Mouse (Mus musculus): ENCODE measurements around the gene Irf8. TPM values are rescaled to one million over a fixed set of nuclear protein-coding genes. Genes with fewer than 3 reads are reported as not detected.

The Irf8 gene
- 7.1 and 7.9 TPM in 2 replicates for polyA plus RNA-seq (2015; fragmentation: Nextera tagmentation; extraction: Ambion mirVana)

DNA sequence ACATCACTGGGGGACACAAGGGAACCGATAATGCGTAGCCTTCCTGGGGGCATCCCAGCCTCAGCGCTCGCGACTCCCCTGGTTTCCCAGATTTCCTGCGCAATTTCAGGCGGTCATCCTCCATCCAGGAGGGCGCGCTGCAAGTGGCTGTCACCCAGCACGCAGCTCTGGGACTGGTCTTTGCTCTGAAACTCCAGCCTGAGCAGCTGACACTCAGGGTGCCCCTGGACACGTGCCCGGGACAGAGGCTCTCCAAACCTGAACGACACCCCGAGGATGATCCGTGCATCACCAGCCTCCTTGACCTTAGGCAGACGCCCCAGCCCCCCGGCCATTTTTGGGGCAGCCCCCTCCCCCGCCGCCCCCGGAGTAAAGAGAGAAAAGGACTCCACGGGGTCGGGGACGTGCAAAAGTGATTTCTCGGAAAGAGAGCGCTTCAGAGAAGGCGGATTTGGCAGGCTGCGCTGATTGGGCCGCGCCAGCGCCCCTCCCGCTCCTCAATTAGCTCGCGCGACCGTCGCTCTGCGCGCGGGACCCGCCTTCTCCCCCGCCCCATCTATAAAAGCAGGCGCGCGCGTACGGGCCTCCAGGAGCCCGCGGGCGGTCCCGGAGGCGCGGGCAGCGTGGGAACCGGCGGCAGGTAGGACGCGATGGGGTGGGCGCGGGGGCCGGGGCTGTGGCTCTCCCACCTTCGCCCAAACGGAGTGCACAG is at the start of gene Irf8:
TSS of gene Irf8 (plus strand) at position 589 of the 712 bp plus-strand sequence.
- peak; percentile 69; the same call in 1 of the 2 replicates for ATAC-seq (ENCODE audit: extremely low read depth, insufficient number of reproducible peaks, low FRiP score, low TSS enrichment)
- H3K9me3 ChIP-seq, result no peaks in the 10 kb centered on the region
- H3K9ac ChIP-seq, result peak within 1 kb of the TSS; percentile 79
- under 1% methylated on average over 61 of the region's 62 CpGs for WGBS
- no peak within 1 kb of the TSS for H3K27ac ChIP-seq (replicated peaks)
- H3K4me1 ChIP-seq, result peaks cover 9% of the 10 kb centered on the region
- H3K4me2 ChIP-seq, result peak within 1 kb of the TSS; percentile 95
- H3K27me3 ChIP-seq (replicated peaks), result peaks cover 86% of the 10 kb centered on the region
- no peaks in the 10 kb centered on the region for H3K36me3 ChIP-seq
- H3K4me3 ChIP-seq, result peak within 1 kb of the TSS; percentile 60

DNA sequence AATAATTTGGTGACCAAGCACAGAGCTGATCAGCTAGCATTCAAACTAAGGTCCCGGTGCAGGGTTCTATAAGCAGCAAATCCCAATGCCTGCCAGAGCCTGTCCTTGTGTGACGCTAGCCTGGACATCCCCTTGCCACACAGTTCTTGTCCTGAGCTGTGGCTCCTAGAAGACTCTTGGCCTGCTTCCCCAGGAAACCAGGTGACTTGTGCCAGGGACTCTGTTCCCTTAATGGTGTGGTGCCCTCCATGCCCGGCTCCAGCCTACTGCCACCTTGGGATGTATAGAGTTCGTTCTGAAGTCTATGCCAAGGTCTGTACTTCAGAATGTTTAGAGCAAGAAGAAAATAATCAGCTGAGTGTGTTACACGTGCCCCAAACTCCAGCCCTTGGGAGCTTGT is 49.6 kb upstream of the Irf8 start:
- H3K27me3 ChIP-seq (replicated peaks), result peaks cover 52% of the 10 kb centered on the region
- 76% methylated on average over 5 of the region's 5 CpGs for WGBS
- ATAC-seq (ENCODE audit: extremely low read depth, insufficient number of reproducible peaks, low FRiP score, low TSS enrichment), result no peak
- no peaks in the 10 kb centered on the region for H3K4me1 ChIP-seq
- H3K4me2 ChIP-seq, result no peak overlapping the region
- no peak overlapping the region for H3K27ac ChIP-seq (replicated peaks)
- no peak overlapping the region for H3K4me3 ChIP-seq
- no peaks in the 10 kb centered on the region for H3K9me3 ChIP-seq
- H3K9ac ChIP-seq, result no peak overlapping the region
- no peaks in the 10 kb centered on the region for H3K36me3 ChIP-seq

DNA sequence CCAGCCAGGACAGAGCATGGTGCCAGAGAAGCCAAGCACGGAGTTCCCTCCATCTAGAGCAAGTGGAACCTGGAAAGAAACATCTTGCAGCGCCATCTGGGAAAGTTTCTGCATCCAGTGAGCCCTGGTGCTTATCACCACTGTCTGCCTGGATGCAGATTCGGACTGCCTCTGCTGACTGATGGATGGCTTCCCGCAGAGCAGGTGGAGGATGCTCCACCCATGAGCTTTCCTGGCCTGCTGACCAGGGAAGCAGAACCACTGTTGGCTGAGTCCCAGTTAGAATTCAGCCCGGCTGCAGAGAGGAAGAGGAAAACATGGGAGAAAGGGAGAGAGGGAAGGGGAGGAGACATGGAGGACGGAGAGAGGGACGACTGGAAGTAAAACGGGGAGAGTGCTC is 48.4 kb upstream of the Irf8 start:
- Histone ChIP-seq H3K4me2 (no peak overlapping the region), H3K27ac (replicated peaks) (no peak overlapping the region), H3K9me3 (no peaks in the 10 kb centered on the region), H3K36me3 (no peaks in the 10 kb centered on the region), H3K27me3 (replicated peaks) (peaks cover 48% of the 10 kb centered on the region), H3K9ac (no peak overlapping the region), H3K4me3 (no peak overlapping the region), H3K4me1 (no peaks in the 10 kb centered on the region)
- ATAC-seq (ENCODE audit: extremely low read depth, insufficient number of reproducible peaks, low FRiP score, low TSS enrichment), result no peak
- 57% methylated on average over 8 of the region's 8 CpGs for WGBS

DNA sequence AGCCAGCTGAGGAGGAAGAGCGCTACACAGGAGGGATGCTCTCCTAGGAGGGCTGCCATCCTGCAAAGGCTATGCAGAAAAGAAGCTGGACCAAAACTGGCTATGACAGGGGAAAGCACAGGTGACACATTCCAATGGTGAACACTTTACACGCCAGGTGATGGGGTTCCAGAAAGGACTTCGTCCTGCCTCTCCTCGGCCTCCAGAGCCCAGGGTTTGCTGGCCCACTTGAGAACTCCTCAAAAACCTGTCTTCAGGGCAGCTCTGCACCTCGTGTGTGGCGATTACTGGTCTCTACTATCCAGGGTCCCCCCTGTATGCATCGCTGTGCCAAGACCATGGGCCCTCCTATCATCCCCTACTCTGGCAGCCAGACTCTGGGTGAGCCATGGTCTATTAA is 47.6 kb upstream of the Irf8 start:
- 81% methylated on average over 7 of the region's 7 CpGs for WGBS
- no peak overlapping the region for H3K4me3 ChIP-seq
- H3K9ac ChIP-seq, result no peak overlapping the region
- no peak for ATAC-seq (ENCODE audit: extremely low read depth, insufficient number of reproducible peaks, low FRiP score, low TSS enrichment)
- no peaks in the 10 kb centered on the region for H3K36me3 ChIP-seq
- H3K4me1 ChIP-seq, result no peaks in the 10 kb centered on the region
- no peaks in the 10 kb centered on the region for H3K9me3 ChIP-seq
- H3K27ac ChIP-seq (replicated peaks), result no peak overlapping the region
- no peak overlapping the region for H3K4me2 ChIP-seq
- peaks cover 44% of the 10 kb centered on the region for H3K27me3 ChIP-seq (replicated peaks)

DNA sequence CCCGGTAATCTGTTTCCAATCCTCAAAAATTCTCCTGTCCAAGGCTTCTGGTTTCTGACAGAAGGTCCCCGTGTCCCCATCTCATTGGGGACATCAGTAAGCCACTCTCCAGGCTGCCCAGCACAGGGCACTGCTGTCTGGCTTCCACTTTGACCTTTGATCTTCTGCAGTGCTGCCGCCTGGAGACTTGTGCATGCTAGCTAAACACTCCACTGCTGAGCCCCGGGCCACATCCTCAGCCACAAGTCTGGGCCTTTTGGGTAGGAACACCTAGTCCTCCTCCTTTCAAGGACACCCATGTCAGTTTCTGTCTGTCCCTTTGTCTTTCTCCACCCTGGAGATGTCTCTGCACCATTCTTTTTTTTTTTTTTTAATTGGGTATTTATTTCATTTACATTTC is 43.2 kb upstream of the Irf8 start:
- WGBS, result 55% methylated on average over 4 of the region's 4 CpGs
- ATAC-seq (ENCODE audit: extremely low read depth, insufficient number of reproducible peaks, low FRiP score, low TSS enrichment), result no peak
- no peak overlapping the region for H3K9ac ChIP-seq

DNA sequence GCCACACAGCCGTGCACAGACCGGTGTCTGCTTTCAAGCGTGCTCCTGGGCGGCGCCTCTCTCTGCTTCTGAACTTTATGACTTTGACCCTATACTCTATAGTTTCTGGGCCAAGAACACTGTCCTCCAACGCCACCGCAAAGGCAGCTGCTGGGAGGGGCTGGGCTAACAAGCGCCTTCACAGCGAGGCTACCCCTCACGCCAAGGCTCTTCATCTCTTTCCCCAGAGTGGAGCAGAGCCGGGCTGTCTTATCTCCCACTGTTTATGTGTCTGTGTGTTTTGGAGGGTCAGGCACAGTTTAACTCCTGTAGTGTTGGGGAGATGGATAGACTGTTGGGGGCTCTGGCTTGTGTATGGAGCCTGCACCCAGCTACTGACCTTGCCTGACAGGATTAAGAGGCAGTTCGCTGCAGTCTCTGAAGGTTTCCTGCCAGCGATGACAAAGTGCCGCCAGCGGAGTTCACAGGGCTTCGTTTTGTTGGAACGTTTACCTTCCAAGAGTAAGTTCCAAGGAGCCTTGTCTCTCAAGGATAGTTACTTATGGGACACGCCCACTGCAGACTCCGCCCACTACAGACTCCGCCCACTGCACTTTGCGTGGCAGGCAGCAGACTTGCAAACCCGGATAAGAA is 42.2 kb upstream of the Irf8 start:
- Histone ChIP-seq H3K27ac (replicated peaks) (no peak overlapping the region; the same call in 1 of the 2 replicates), H3K36me3 (no peaks in the 10 kb centered on the region), H3K9ac (0 out of 2 replicates have a peak overlapping the region, but pooled peaks have one; percentile 16), H3K27me3 (replicated peaks) (peaks cover 33% of the 10 kb centered on the region), H3K4me3 (peak overlapping the region; percentile 18; the same call in 1 of the 2 replicates), H3K4me2 (peak overlapping the region; percentile 48), H3K9me3 (peaks cover 6% of the 10 kb centered on the region; the same call in 1 of the 2 replicates), H3K4me1 (peaks cover 37% of the 10 kb centered on the region)
- WGBS, result 25% methylated on average over 22 of the region's 22 CpGs
- ATAC-seq (ENCODE audit: extremely low read depth, insufficient number of reproducible peaks, low FRiP score, low TSS enrichment), result peak; percentile 21; the same call in 1 of the 2 replicates

More for the DNA sequence above, 43.2 kb upstream of the Irf8 start:
- Histone ChIP-seq H3K9me3 (peaks cover under 1% of the 10 kb centered on the region; the same call in 1 of the 2 replicates), H3K4me3 (no peak overlapping the region), H3K27ac (replicated peaks) (no peak overlapping the region), H3K4me2 (no peak overlapping the region), H3K36me3 (no peaks in the 10 kb centered on the region), H3K4me1 (peaks cover 31% of the 10 kb centered on the region), H3K27me3 (replicated peaks) (peaks cover 43% of the 10 kb centered on the region)

DNA sequence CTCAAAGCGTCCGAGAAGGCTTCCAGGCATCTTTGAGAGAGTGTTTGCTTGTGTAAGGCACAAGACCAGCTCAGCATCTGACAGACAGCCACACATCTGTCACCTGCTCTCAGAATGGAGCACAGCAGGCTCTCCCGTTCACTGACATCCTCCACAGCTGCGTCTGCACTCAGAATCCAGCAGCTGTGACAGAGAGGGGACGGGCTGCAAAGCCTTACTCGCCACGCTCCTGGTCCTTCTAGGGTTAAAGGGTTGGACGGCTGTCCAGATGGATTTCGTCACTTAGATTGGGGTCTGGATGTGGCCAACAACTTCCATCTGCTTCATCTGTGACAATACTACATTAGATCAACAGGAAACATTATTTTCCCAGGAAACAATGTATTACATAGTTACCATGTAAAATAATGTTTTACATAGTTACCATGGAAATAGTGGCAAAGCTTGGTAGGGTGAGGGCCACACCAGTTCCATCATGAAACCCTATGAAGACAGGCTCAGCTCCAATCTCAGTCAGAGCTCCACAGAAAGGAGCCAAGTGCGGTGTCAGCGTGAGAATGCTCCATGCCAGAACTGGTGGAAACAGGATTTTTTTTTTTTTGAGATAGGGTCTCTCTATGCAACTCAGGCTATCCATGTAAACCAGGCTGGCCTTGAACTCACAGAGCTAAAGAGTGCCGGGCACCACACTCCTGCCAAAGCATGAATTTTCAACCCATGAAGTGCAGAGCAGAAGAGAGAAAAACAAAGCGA is 39.6 kb upstream of the Irf8 start:
- 30% methylated on average over 13 of the region's 13 CpGs for WGBS
- H3K4me3 ChIP-seq, result no peak overlapping the region
- no peaks in the 10 kb centered on the region for H3K36me3 ChIP-seq
- H3K9me3 ChIP-seq, result peaks cover 6% of the 10 kb centered on the region; the same call in 1 of the 2 replicates
- no peak overlapping the region for H3K9ac ChIP-seq
- H3K27me3 ChIP-seq (replicated peaks), result peaks cover 21% of the 10 kb centered on the region; the same call in 1 of the 2 replicates
- no peak overlapping the region for H3K4me2 ChIP-seq
- H3K4me1 ChIP-seq, result peaks cover 47% of the 10 kb centered on the region
- ATAC-seq (ENCODE audit: extremely low read depth, insufficient number of reproducible peaks, low FRiP score, low TSS enrichment), result no peak
- peak overlapping the region; percentile 73 for H3K27ac ChIP-seq (replicated peaks)

DNA sequence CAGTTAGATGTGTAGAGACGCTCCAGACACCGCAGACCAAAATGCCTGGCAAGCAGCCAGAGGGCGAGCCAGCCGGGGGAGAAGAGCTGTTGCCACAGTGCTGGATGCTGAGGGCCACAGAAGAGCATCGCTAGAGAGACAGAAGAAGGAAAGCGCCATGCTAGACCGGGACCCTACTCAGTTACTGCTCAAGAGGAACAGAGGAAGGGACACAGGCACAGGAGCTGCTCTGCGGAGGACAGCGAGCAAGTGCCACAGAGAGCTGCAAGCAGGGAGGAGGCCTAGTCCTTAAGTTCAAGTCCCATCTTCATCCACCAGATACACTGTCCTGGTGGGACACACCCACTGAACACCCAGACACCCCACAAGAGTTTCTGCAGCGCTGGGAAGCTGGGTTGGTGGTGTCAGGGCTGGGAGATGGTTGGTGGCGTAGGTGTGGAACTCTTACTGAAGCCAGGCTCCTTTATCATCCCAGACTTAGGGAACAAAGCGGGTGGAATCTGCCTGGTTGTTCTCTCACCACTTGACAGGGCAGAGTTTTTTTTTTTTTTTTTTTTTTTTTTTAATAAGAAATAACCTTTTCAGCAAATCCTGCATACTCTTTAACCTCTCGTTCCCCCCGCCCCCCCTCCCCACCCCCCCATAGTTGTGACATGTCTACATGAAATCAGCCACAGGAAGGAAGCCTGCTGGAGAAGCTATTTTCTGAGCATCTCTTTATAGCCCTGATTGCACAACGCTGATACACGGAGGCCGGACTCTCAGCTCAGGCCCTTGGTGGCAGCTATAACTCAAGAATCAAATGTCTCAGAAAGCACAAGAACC is 38.8 kb upstream of the Irf8 start:
- peaks cover 29% of the 10 kb centered on the region; the same call in 1 of the 2 replicates for H3K27me3 ChIP-seq (replicated peaks)
- no peak overlapping the region for H3K9ac ChIP-seq
- H3K4me1 ChIP-seq, result peaks cover 47% of the 10 kb centered on the region
- WGBS, result 53% methylated on average over 16 of the region's 17 CpGs
- no peak overlapping the region for H3K4me3 ChIP-seq
- H3K36me3 ChIP-seq, result no peaks in the 10 kb centered on the region
- peaks cover 6% of the 10 kb centered on the region; the same call in 1 of the 2 replicates for H3K9me3 ChIP-seq
- no peak overlapping the region for H3K4me2 ChIP-seq
- no peak for ATAC-seq (ENCODE audit: extremely low read depth, insufficient number of reproducible peaks, low FRiP score, low TSS enrichment)
- H3K27ac ChIP-seq (replicated peaks), result peak overlapping the region; percentile 73

DNA sequence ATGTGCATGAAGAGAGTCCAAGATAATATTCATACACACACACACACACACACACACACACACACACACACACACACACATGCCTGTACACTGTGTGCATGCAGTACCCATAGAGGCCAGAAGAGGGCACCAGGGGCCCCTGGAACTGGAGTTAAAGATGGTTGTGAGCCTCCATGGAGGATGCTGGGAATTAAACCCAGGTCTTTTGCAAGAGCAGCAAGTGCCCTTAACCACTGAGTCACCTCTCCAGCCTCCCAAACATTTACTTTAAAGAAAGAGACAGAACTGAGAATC is 38.2 kb upstream of the Irf8 start:
- H3K9me3 ChIP-seq, result peaks cover 6% of the 10 kb centered on the region; the same call in 1 of the 2 replicates
- peaks cover 29% of the 10 kb centered on the region; the same call in 1 of the 2 replicates for H3K27me3 ChIP-seq (replicated peaks)
- peaks cover 47% of the 10 kb centered on the region for H3K4me1 ChIP-seq
- no peak overlapping the region for H3K4me2 ChIP-seq
- no peaks in the 10 kb centered on the region for H3K36me3 ChIP-seq
- H3K4me3 ChIP-seq, result no peak overlapping the region
- H3K27ac ChIP-seq (replicated peaks), result peak overlapping the region; percentile 71; the same call in 1 of the 2 replicates
- no peak overlapping the region for H3K9ac ChIP-seq
- ATAC-seq (ENCODE audit: extremely low read depth, insufficient number of reproducible peaks, low FRiP score, low TSS enrichment), result no peak

DNA sequence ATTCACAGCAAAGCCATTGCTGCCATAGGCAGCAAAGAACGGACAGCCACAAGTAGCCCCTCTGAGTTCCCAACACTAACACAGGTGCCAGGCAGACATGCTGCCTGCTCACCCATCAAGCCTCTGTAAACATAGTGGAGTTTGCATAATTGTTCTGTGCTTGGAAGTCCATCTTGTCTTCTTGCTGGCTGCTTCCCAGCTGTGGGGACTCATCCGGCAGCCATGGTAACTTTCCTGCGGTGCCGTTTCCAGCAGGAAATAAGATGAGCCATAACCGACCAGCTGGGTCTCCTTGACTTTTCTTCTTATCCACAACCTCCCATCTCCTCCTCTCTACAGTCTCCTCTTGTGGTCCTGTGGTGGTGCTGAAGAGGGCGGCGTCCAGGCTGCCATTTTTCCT is 37.7 kb upstream of the Irf8 start:
- H3K4me3 ChIP-seq, result no peak overlapping the region
- WGBS, result 78% methylated on average over 7 of the region's 7 CpGs
- H3K4me1 ChIP-seq, result peaks cover 47% of the 10 kb centered on the region
- H3K27ac ChIP-seq (replicated peaks), result peak overlapping the region; percentile 71
- H3K9me3 ChIP-seq, result peaks cover 6% of the 10 kb centered on the region; the same call in 1 of the 2 replicates
- no peak overlapping the region for H3K9ac ChIP-seq
- peaks cover 30% of the 10 kb centered on the region; the same call in 1 of the 2 replicates for H3K27me3 ChIP-seq (replicated peaks)
- H3K36me3 ChIP-seq, result no peaks in the 10 kb centered on the region
- ATAC-seq (ENCODE audit: extremely low read depth, insufficient number of reproducible peaks, low FRiP score, low TSS enrichment), result no peak
- no peak overlapping the region for H3K4me2 ChIP-seq
